Mouse (Mus musculus): Measurements from ENCODE around the gene Car9.

Gene Car9

GRCm38 (mm10) chr4:43493186-43493845 lies 13.4 kb upstream of the Car9 start:
- peak; percentile 79 to 92 for DNase-seq (ENCODE audit: low read depth in 1 of 2, low spot score in 2 of 2)

GRCm38 (mm10) chr4:43493846-43494240 lies 12.9 kb upstream of the Car9 start:
- no peak for DNase-seq (ENCODE audit: low read depth in 1 of 2, low spot score in 2 of 2)

GRCm38 (mm10) chr4:43496587-43496986 lies 10.2 kb upstream of the Car9 start:
- no peak for DNase-seq (ENCODE audit: low read depth in 1 of 2, low spot score in 2 of 2)

DNA sequence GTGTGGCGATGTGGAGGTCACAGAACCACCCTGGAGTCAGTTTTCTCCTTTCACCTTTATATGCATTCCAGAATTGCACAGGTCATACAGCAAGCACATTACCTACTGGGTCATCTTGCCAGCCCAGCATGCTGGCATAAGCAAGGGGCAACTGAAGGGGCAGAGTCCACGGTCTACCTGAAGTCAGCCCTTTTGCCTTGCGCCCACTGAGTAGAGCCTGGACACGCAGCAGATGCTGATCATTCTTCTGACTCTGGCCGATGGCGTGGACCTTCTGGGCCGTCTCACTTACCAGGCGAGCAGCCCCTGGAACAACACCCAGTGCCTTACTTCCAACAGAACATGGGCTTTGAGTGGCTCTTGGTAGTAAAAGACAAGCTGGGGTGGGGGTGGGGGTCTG lies 9.4 kb upstream of the Car9 start:
- DNase-seq (ENCODE audit: low read depth in 1 of 2, low spot score in 2 of 2) = no peak

DNA sequence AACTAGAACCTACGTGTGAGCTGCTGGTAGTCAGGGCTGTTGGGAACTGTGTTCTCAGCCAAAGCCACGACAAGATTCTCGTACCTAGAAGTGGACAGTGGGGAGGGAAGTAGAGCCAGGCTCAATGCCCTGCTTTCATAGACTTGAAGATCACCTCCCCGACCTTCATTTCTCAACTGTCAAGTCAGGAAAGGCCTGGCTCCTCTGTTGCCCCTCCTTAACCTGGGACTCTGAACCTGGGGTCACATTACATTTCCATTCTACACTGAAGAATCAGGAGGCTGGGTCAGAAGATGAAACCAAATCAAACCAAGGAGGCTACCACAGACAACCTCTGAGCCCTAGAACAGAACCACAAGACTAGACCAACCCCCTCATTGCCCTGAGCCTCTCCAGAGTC lies 8.8 kb upstream of the Car9 start:
- DNase-seq (ENCODE audit: low read depth in 1 of 2, low spot score in 2 of 2) = no peak

GRCm38 (mm10) chr4:43498983-43499382 lies 7.8 kb upstream of the Car9 start:
- DNase-seq (ENCODE audit: low read depth in 1 of 2, low spot score in 2 of 2) = no peak

DNA sequence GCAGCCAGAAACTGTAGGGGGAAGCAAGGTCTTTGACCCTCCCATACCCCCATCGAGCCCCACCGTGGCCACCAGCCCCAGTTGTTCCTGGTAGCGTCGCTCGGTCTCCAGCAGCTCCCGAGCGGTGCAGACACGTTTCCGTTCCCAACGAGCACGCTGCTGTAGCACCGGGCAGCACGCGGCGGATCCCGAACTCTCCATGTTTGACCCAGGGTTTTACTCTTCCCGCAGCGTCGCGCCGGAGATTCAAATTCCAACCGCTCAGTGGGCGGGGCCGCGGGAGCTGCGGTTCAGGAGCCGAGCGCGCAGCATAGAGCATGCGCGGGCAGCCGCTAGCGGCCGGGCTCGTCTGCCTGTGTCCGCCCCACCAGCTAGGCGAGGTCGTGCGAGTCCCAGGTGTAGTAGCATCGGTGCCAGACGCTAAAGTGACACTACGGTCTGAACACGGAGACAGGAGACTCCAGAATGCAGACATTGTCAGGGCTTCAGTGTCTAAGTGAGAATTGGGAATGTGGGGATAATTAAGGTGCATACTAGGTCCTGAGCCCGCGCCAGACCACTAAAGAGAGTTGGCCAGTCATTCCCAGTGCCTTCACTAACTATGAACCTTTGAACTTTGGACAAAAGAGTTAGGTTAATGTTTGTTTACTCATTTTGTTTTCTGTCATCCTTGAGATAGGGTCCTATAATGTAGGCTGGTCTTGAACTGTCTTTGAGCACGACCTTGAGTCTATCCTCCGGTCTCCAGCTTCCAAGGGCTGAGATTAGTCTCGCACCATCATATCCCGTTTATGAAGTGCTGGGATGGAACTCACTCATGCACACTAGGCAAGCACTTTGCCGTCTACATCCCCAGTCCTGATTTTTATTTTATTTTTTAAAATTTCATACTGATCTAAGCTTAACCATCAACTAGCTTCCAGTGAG lies 7.1 kb upstream of the Car9 start, which contains the start of gene Arhgef39:
Gene Arhgef39 (minus strand): TSS at position 289 of the 927 bp plus-strand sequence.
- peak; percentile 43 to 66 for DNase-seq (ENCODE audit: low read depth in 1 of 2, low spot score in 2 of 2)

DNA sequence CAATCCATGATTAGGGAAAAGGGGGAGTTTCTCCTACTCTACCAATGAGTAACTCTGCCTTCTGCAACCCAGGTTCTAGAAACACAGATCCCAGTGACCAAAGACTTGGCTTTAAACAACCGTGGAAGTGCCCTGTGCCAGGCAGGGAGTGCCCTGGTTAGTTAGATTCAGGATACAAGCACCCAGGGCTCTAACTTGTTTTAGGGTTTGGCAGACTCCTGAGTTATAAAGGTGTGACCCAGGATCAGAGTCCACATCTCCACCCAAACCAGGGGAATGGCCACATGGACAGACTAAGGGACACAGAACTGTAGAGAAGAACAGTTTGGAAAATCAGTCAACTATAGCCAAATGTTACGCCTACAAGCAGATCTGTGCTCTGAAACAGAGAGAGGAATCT lies 3.7 kb upstream of the Car9 start:
- no peak for DNase-seq (ENCODE audit: low read depth in 1 of 2, low spot score in 2 of 2)

DNA sequence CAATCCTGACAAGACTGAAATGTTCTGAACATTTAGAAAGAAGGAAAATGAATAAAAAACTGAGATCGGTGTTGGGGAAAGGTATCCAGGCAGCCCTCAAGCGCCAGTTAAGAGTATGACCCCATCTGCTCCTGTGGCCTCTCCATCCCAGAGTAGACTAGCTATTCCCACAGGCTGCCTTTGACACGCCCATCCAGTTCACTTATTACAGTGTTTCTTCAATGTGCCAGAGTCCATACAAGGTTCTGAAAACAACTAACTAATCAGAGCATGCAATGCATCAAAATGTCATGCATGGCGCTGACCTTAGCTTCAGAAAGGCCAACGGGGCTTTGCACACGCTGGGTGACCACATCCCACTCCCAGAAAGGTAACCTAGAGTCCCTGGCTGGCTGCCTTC lies 3.3 kb upstream of the Car9 start:
- no peak for DNase-seq (ENCODE audit: low read depth in 1 of 2, low spot score in 2 of 2)

- no peak for DNase-seq (ENCODE audit: low read depth in 1 of 2, low spot score in 2 of 2)
Measured at GRCm38 (mm10) chr4:43504269-43504668, 2.5 kb upstream of the Car9 start.

- DNase-seq (ENCODE audit: low read depth in 1 of 2, low spot score in 2 of 2) = no peak
Measured at GRCm38 (mm10) chr4:43506074-43506473, 692 bp upstream of the Car9 start.

DNA sequence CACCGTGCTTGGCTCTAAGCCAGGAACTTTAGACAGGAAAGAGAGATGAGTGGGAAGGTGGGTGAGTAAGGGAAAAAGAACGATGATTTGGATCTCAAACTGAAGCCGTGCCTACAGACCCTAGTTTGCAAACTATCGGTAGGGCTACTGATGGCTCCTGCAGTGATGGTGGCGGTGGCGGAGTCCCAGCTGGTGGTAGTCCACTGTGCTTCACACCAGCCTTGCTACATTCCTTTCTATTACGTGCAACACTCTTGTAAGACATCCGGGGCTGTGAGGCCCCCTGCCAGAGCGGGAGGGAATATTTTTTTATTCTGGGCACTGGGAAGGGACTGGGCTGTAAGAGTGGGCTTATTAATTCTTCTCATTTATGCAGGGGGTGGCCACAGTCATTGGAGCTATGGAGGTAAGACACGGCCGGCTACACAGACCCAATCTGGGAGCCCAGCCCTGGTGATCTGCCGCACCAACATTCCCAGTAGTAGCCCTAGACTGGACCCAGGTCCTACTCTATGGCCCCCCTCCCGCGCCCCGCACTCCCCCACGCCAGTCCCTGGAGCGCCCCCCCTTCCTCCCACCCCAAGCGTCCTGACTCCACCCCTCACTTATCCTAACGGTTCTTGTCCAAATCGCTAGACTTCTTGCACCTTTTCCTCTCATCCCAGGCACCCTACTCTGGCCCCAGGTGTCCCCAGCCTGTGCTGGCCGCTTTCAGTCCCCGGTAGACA lies 1.3 kb downstream of the Car9 start:
- no peak for DNase-seq (ENCODE audit: low read depth in 1 of 2, low spot score in 2 of 2)

GRCm38 (mm10) chr4:43508666-43508997 lies 1.9 kb downstream of the Car9 start:
- peak in 1 of 2 experiments; percentile 61 for DNase-seq (ENCODE audit: low read depth in 1 of 2, low spot score in 2 of 2)

DNA sequence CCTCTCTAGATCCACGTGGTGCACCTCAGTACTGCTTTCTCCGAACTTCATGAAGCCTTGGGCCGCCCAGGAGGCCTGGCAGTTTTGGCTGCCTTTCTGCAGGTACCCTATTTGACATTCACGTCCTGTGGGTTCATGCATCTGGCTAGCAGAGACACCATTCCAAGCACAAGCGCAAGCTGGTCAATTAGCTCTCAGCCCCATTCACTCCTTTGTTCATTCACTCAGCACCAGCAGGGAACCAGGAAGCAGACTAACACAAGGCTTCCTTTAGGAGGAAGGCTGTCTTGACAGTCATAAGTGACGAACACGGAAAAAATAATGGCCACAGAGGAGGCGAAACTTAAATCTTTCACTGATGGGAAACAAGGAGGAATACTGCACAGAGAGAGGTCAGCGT lies 2.3 kb downstream of the Car9 start:
- DNase-seq (ENCODE audit: low read depth in 1 of 2, low spot score in 2 of 2) = no peak

- no peak for DNase-seq (ENCODE audit: low read depth in 1 of 2, low spot score in 2 of 2)
Measured at GRCm38 (mm10) chr4:43511675-43512454, 5.1 kb downstream of the Car9 start.

DNA sequence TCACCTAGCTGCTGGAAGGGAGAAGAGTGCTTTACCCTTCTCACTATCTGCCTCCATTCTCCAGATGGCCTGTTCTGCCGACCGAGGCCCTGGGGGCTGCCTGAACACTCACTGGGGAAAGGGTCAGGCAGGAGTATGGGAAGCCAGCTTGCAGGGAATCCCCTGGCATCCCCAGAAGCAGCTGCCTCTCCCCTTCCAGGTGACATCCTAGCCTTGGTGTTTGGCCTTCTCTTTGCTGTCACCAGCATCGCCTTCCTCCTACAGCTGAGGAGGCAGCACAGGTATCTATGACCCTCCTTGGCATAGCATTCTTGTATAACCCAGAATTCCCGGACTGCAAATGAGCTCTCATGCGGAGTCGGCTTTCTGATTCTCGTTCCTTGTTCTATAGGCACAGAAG lies 5.9 kb downstream of the Car9 start:
- DNase-seq (ENCODE audit: low read depth in 1 of 2, low spot score in 2 of 2) = no peak

GRCm38 (mm10) chr4:43513300-43513699 lies 6.5 kb downstream of the Car9 start:
- DNase-seq (ENCODE audit: low read depth in 1 of 2, low spot score in 2 of 2) = no peak

GRCm38 (mm10) chr4:43513791-43514190 lies 7.0 kb downstream of the Car9 start:
- no peak for DNase-seq (ENCODE audit: low read depth in 1 of 2, low spot score in 2 of 2)

DNA sequence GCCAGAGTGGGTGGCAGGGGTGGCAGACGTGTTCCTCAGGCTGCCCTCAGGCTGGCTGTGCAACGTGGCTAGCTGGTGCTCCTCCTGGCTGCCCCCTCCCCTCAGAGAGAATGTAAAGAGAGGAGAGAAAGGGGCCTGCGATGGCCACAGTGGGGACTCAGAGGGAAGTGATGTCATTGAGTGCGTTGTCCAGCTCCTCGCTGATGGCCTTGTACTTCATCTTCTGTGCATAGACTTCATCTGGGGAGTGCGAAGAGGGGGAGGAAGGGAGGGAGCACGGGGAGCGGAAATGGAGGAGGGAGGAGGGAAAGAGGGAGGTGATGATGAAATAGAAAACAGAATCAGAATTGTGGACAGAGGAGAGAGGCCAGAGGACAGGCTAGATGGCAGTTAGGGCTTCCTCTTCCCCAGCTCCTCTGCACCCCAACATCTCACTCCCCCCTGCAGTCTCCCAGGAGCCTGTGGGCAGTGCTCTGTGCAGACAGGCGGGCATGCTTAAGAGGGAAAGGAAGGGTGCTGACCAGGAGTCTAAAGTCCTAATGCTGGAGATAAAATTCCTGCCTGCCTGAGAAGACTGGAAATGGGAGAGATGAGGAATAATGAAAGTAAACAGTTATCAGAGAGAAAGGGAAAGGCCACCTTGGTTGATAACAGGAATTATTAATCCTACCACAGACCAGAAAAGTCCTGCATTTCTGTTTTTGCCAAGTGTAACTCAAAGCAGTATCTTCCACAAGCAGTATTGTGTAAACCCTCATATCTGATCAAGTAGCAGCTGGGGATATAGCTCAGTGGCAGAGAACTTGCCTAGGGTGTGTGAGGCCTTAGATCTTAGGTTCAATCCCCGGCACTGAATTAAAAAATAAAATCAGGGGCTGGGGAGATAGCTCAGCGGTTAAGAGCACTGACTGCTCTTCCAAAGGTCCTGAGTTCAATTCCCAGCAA lies 9.3 kb downstream of the Car9 start:
- no peak for DNase-seq (ENCODE audit: low read depth in 1 of 2, low spot score in 2 of 2)

DNA sequence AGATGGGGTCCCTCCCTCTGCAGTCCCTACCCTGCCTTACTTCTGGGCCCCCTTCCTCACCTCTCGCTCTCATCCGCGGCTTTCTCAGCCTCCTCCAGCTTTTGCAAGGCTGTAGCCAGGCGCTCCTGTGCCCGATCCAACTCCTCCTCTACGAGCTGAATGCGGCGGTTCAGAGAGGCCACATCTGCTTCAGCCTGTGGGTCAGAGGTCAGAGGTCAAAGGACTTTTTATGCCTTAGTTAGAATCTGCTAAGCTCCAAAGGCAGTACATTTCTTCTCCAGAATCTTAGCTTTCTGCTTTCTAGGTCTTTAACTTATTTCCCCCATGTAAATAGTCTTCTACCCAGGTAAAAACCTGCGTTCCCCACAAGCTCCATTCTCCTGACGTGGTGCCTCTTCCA lies 12.8 kb downstream of the Car9 start:
- no peak for DNase-seq (ENCODE audit: low read depth in 1 of 2, low spot score in 2 of 2)

Data from monocyte, adult 2 months (primary cell).